Mouse (Mus musculus): ENCODE measurements around the gene Xrn2. TPM values are rescaled to one million over a fixed set of nuclear protein-coding genes. Genes with fewer than 3 reads are reported as not detected.
"Not testable (repeated sequence)": the region's sequence is repeated elsewhere in the genome, so short reads cannot be mapped to it uniquely, and the experiment has no call there.

Xrn2 gene
- 10 to 100 TPM; 11.1 to 14.1 TPM for total RNA-seq (2021)
- long read RNA-seq, experiment 1, transcript Xrn2-201 (30 exons, 3,434 nt): major isoform, 5 of 9 reads
- long read RNA-seq, experiment 1, partial matches to known transcripts: 2 of 9 reads
- long read RNA-seq, experiment 1, other reads (novel, unspliced or antisense): 2 of 9 reads
- long read RNA-seq, experiment 2, transcript Xrn2-201 (30 exons, 3,434 nt): major isoform, 10 of 12 reads
- long read RNA-seq, experiment 2, partial matches to known transcripts: 0 of 12 reads
- long read RNA-seq, experiment 2, other reads (novel, unspliced or antisense): 2 of 12 reads

DNA sequence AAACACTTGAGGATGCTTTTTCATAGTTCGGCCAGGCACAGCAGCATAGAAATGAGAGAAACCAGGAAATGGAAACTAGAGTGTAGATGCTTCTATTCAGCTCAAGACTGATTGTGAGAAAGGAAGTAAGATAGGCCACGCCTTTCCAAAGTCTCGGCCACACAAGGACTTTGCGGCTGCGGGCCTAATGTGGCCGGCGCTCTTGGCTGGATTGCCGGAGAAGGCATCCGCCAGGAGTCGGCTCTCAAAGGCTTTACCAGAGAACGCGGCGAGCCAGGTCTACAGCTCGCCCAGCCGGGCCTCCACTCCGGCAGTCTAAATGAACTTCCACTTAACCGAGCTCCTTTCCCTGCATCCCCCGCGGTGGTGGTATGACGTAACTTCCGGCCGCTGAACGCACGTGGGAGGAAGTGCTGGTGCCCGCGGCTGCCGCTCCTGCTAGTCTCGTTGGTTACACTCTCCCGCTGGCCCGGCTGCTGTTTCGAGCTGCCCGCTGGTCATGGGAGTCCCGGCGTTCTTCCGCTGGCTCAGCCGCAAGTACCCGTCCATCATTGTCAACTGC, at the start of gene Xrn2:
Xrn2 (plus strand) TSS at position 374 of the 562 bp plus-strand sequence.
- intact Hi-C loops (cut with DNase I): no loop called here
- peak; percentile 90 to 93 for DNase-seq

DNA sequence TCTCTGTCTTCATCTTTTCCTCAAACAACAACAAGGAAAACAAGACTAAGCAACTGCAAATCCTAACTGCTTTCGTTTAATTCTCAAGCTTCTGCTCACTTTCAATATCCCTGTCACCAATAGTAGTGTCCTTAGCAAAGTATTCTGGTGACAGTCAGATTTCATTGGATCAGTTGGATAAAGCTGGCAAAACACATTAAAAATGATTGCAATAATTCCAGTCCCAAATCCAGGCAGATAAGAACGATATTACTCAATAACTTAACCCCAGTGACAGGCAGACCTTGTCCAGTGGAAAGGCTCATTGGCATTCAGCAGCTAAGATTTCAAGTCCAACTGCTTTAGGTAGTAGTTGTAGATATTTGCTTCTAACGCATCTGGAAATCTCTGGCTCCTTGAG, 37.8 kb upstream of the Xrn2 start:
- intact Hi-C loops (cut with DNase I): no loop called here
- no peak for DNase-seq

DNA sequence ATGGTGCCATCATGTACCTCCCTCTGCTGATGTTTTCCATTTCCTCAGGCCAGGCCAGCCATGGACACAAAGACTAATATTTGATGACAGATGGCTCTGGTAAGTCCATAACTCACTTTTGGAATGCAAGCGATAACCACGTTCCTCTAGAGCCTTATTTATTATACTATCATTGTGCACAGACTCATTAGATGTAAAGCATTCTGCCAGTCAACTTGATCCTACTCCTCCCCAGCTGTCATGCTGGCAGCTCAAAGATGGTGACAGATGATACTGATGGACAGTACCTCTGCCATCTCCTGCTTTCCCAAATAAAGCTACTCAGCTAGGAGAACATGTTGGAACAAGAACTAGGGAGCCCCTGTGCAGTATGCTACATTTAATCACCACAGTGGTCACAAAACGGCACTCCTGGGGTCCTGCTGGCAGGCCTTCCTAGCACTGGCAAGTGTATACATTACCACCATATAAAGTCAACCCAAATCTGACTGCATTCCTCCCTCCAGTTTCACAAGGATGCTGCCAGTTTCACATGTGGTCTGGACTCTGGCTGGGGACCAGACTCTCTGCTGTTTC, 37.3 kb upstream of the Xrn2 start:
- intact Hi-C loops (cut with DNase I): no loop called here

DNA sequence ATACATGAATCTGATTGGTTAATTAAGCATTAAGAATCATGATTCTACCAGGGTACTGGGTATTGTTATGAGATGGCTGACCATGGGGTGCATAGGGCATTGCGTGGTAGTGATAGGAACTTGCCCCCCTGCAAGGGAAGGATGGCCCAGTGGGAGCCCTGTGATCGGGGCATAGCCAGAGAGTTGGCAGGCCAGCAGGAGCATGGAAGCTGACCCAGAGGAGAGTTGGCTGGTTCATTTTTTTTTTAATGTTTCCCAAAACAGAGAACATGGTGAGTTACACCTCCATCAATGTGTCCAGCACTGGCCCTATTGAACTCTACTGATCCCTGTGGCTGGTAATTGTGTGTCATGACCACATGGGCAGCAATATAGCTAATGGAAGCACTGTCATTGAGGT, 30.0 kb upstream of the Xrn2 start:
- intact Hi-C loops (cut with DNase I): no loop called here
- no peak for DNase-seq

More for the DNA sequence above, 37.3 kb upstream of the Xrn2 start:
- no peak for DNase-seq

DNA sequence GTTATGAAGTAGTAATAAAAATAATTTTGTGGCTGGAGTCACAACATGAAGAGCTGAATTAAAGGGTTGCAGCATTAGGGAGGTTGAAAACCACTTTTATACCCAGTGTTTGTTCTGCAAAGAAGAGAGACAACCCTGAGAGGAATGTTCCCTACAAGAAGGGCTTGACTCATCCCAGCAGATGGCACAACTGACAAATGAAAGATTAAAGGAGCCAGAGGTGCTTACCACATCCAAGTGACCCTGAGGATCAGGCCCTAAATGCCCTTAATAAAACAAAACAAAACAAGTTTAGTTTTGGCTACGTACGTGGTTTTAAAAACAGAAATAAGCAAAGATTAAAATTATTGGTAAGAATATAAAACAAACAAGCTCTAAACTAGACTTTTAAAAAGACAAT, 28.0 kb upstream of the Xrn2 start:
- DNase-seq: no peak
- intact Hi-C loops (cut with DNase I): no loop called here

DNA sequence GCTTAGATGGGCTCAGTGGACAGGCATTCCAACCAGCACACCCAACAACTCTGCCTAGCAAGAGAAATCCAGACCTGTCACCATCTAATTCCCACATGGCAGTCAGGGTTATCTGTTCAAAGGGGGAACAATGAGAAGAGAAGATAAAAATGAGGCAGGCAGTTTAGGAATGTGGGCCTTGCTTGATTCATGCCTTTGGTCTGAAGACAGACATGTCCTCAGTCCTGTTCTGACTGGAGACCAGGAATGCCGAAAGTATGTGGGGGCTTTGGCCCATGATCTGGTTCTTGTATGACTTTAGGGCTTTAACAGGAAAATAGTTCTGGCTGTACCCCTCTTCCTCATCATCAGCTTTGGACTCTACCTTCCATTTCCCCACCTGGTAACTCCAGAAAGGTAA, 27.0 kb upstream of the Xrn2 start:
- no peak for DNase-seq
- intact Hi-C loops (cut with DNase I): no loop called here

DNA sequence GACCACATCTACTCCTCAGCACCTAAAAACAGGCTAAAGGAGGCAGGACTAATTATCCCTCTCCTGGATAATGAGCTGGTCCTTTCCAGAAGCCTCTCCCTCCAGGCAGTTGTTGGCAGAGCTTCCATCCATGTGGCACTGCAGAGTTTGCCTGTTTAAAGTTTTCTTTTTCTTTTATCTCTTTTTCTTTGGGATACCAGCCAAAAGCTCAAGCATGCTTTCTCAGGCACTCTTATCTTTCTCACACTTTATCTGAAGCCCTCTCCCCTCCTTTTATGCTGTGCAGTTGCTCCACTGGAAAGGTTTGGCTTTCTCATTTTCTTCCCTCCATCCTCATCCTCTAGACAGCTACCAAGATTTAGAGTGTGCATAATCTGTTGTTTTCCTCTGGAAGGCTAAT, 26.4 kb upstream of the Xrn2 start:
- no peak for DNase-seq
- intact Hi-C loops (cut with DNase I): no loop called here

DNA sequence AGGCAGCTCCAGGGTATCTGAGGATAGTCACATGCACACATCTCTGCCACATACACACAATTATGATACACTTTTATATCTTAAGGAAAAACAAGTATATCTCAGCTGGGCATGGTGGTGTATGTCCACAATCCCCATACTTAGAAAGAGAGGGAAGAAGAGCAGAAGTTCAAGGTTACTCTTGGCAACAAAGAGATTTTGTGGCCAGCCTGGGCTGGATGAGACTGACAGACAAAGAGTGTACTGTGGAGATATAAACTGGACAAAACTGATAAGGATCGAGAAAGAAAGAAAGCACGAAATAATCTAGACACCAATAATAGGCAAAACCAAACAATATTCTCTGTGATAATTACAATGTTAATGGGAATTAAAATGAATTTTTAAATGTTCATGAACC, 5.5 kb upstream of the Xrn2 start:
- intact Hi-C loops (cut with DNase I): no loop called here
- DNase-seq: no peak

DNA sequence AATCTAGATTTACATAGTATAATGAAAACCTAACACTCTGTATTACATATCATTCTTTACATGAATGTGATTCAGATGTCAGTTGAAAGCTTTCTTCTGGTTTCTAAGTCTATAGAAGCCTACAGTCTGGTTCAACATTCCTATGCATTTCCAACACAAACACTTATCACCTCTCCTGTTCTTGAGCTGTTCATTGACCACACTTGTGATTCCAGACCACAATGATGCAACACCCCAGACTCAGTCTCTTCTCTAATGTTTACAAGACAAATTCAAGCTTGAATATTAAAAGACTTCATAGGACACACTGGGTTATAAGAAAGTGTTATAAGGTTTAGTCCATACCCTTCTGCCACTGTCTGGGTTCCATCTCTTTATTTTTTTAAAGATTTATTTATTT, 3.7 kb upstream of the Xrn2 start:
- no peak for DNase-seq
- intact Hi-C loops (cut with DNase I): no loop called here

DNA sequence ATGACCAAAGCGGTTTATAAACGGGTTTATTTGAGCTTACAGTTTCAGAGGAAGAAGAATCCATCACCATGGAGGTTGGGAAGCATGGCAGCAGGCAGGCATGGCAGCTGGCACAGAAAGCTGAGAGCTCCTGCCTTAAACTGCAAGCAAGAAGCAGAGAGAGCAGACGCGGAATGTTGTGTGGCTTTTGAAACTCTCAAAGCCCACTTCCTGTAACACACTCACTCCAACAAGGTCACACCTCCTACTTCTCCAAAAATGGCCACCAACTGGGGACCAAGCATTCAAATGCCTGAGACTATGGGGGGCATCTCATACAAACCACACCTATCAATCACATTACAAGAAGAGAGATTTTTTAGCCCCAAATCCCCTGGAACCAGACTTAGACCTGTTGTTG, 2.7 kb upstream of the Xrn2 start:
- intact Hi-C loops (cut with DNase I): no loop called here
- DNase-seq: no peak

DNA sequence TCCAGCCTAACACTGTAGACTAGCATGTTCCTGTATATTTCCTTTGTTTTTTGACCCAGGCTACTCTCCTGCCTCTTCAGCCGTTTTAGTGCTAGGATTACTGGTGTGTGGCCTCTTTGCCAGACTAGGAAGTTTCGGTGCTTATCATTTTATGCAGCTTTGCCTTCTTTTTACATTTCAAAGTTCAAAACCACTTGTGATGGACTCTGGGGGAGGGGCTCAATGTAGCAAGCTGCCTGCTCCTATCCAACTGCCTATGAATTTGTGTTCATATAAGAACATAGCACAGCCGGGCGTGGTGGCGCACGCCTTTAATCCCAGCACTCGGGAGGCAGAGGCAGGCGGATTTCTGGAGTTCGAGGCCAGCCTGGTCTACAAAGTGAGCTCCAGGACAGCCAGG, 1.8 kb upstream of the Xrn2 start:
- DNase-seq: no peak
- intact Hi-C loops (cut with DNase I): no loop called here

DNA sequence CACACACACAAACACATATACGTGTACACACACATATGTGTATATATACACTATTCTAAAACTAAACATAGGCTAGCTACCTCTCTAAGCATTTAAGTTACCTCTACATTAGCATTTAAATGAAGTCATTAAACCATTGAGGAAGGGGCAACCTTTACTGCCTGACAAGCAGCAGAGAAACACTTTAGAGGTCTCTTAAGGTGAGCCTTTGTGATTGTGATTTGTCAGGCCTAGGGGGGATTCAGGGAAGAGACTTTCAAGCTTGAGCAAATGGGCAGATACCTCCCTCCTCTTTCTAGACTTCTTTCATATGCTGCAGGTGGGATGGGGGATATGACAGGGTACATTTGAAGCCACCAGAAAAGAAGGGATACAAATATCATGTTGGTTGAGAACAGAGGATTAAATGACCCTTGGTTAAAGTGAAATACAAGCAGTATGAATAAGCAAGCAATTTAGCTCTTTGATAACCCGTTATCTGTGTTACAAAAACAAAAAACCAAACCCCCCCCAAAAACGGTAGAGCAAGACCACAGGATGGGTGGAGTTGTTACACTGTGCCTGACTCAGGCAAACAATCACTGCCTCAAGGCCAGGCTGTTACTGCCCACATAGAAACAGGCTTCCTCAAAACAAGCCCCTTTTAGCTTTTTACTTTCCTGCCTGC, 1.2 kb upstream of the Xrn2 start:
- intact Hi-C loops (cut with DNase I): no loop called here

DNA sequence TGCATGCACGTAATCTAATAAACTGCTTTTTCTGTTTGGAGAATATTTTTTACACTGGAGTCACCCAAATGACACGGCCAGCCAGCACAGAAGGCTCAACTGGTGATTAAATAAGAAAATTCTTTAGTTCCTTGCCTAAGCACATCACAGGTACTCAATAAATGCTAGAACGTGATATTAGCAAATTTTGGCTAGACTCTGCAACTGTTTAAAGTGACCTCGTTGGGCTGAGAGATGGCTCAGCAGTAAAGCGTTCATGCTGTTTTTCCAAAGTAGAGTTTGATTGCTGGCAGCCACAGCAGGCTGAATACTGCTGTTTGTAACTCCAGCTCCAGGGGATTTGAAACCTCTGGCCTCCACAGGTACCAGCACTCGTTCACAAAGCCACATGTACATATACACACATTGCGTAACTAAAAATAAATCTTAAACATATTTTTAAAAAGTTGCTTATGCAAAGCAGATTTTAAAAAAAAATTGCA, 614 bp upstream of the Xrn2 start:
- no peak for DNase-seq
- intact Hi-C loops (cut with DNase I): no loop called here

More for the DNA sequence above, 1.2 kb upstream of the Xrn2 start:
- DNase-seq: no peak

DNA sequence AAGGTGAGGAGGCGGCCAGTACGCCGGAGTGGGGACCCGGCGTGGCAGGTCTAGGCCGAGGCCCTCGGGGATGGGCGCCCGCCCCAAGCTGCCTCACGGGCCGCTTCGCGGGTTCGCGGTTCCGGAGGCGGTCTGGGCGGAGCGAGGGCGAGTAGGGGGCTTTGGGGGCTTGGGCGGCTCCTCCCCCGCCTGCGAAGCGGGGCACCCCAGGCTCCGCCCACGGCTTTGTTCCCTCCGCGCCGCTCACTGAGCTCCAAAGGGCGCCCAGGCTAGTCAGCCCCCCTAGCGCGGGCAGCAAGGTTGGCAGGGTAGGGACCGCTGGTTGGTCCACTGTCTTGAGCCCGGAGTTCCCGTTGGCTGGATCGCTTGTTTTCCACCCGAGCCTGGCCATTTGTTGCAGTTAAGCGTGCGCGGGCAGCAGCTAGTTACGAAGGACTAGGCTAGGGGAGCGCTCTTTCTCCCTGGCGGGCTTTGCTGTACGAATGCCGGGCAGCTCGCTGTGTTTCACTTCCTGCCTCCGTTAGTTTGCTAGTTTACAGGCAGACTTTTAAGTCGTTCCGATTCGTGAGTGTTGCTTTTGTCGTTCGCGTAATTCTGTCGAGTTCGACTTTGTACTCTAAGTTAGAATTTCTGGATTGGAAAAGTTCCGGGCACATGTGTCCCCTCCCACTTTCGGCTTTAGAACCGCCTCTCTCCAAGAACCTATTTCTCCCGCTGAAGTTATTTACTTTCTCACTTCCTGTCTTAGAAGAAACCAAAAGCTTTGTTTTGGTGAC, 586 bp downstream of the Xrn2 start:
- intact Hi-C loops (cut with DNase I): no loop called here
- DNase-seq: peak in 1 of 2 experiments; percentile 33

DNA sequence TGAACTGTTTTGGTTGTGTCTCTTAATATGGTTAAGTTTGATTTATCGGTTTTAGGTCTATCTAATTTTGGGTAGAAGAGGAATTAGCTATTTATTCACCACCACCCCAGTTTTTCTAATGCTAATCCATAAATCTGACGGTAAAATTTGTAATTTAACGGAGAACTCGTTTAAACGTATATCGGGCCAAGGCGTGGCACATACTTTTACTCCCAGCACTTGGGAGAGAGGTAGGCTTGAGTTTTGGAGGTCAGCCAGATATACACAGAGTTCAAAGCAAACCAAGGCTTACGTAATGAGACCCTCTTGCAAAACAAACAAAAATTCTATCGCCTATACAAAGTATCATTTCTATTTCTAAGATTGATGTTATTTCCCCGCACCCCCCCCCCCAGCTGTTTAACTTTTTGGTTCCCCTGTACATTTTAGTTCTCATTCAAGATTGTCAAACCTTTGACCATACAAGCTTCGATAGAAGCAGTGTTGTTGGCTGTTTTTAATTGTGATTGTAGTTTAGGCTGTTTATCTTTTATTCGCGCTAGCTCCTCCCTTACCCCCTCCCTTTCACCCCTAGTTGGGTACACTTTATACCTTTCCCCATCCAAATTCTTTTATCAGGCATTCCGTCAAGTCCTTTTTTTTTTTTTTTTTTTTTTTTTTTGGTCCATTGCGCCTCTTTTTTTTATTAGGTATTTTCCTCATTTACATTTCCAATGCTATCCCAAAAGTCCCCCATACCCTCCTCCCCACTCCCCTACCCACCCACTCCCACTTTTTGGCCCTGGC, 1.5 kb downstream of the Xrn2 start:
- DNase-seq: no peak
- intact Hi-C loops (cut with DNase I): no loop called here

DNA sequence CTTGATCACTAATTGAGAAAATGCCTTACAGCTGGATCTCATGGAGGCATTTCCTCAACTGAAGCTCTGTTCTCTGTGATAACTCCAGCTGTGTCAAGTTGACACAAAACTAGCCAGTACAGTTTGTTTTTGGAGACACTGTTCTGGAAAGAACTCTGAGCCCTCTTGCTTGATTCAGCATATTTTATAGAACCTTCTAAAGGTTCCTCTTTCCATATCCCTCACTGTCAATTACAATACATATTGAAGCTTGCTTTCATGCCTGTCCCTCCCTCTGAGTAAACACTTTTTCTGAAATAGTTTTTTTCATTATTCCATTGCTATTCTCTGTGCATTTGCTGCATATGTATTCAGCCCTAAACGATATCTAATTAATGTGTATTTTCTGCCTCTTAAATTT, 9.2 kb downstream of the Xrn2 start:
- DNase-seq; intact Hi-C loops (cut with DNase I): not testable (repeated sequence)

DNA sequence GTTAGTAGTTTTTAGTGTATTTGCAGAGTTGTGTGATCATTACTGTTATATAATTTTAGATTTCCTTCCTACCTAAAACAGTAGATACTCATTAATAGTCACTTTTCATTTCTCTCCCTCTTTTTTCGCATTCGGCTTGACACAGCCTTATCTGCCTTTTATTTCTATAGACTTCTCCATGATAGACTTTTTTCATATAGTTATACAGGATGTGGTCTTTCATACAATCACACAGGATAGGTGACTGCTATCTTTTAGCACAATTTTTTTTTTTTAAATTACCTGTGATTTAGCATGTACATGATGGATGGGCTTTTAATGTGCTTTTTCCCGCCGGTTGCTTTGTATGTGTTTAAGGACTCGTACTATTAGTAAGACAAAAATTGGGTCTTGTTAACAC, 10.3 kb downstream of the Xrn2 start:
- intact Hi-C loops (cut with DNase I): no loop called here
- DNase-seq: no peak

DNA sequence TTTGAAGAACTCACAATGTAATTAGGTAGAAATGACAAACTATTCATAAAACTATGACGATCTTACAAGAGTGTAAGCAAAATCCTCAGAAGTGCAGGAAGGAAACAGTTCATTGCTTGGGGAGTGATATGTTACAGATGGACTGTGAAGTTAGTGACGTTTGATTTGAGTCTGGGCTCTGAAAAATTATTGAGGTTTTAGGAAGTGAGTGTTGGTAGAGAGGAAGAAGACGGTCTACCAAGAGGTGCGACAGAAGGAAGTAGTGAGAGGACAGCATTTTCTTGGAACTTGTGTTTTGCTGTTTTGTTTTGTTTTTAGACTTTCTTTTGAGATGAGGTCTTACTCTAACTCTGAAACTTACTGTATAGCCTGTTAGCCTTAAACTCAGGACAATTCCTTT, 10.8 kb downstream of the Xrn2 start:
- intact Hi-C loops (cut with DNase I): no loop called here
- no peak for DNase-seq

DNA sequence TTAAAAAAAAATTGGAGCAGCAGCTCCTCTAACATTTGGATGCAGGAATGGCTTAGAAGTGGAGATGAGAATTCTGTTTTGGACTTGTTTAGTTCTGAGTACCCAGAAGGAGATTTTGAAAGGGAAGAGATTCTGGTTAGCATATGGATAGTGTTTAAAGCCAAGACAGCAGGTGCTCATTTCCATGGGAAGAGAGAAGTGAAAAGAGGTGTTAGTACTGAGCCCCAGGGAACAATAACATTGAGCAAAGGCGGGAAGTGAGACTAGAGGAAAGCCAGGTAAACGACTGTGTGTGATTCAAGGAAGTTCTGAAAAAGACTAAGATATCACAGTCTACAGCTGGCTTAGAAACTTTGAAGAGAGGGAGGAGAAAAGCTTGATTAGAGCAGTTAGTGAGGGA, 20.3 kb downstream of the Xrn2 start:
- no peak for DNase-seq
- intact Hi-C loops (cut with DNase I): no loop called here

DNA sequence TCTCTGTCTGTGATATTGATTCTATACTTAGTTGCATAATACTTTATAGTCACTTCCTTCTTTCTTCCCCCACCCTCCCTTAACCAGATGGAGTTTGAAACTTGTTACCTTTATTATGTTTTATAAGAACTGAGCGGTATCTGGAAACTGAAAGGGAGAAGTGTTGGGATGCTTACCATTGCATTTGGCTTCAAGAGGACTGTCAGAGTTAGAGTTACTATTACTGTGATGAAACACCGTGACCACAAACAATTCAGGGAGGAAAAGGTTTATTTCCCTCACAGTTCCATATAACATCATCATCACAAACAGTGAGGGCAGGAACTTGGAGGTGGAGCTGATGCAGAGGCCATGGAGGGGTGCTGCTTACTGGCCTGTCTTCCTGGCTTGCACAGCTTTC, 23.1 kb downstream of the Xrn2 start:
- no peak for DNase-seq
- intact Hi-C loops (cut with DNase I): loop anchor here (5.0 kb wide), 1 partner anchor 36 kb away; no protein-coding TSS in a partner anchor
